Mouse (Mus musculus) hindbrain, embryonic 14.5 days (tissue): ENCODE measurements around the gene Mageb16. TPM values are rescaled to one million over a fixed set of nuclear protein-coding genes. Genes with fewer than 3 reads are reported as not detected.

Experiments
- ATAC-seq: fragments of 200-750 bp; cut with Nextera tagmentation; 2 replicates; pipeline ENCODE4 v1.8.0; 2017; ENCODE audit warnings: moderate number of reproducible peaks, mild to moderate bottlenecking, moderate TSS enrichment, moderate library complexity; ENCODE audit not compliant: low FRiP score
- DNase-seq: peaks from one replicate; pipeline ENCODE4 v3.0.0-alpha.2; 2015; ENCODE audit warnings: low spot score
- H3K27ac ChIP-seq: fragments of 300-500 bp; sonication (generic); 2 replicates; pipeline ENCODE4 v1.5.1; 2014; ENCODE audit warnings: mild to moderate bottlenecking, moderate library complexity
- H3K27me3 ChIP-seq: fragments of 300-500 bp; sonication (generic); 2 replicates; pipeline ENCODE4 v1.6.1; 2014; ENCODE audit warnings: mild to moderate bottlenecking, low read length, mixed read lengths; ENCODE audit not compliant: control insufficient read depth, insufficient read depth
- H3K36me3 ChIP-seq: fragments of 300-500 bp; sonication (generic); replicated peaks from 2 replicates; pipeline ENCODE4 v1.6.1; 2014; ENCODE audit not compliant: control insufficient read depth, insufficient read depth
- H3K4me1 ChIP-seq: fragments of 300-500 bp; sonication (generic); replicated peaks from 2 replicates; pipeline ENCODE4 v1.6.1; 2014; ENCODE audit warnings: antibody characterized with exemption, low read length, mixed read lengths; ENCODE audit not compliant: control insufficient read depth, insufficient read depth
- H3K4me2 ChIP-seq: fragments of 300-500 bp; sonication (generic); replicated peaks from 2 replicates; pipeline ENCODE4 v1.6.1; 2014; ENCODE audit warnings: mild to moderate bottlenecking, moderate library complexity
- H3K4me3 ChIP-seq: fragments of 300-500 bp; sonication (generic); replicated peaks from 2 replicates; pipeline ENCODE4 v1.5.1; 2014; ENCODE audit warnings: mild to moderate bottlenecking, low read length
- H3K9ac ChIP-seq: fragments of 300-500 bp; sonication (generic); 2 replicates; pipeline ENCODE4 v1.6.1; 2014
- H3K9me3 ChIP-seq: fragments of 300-500 bp; sonication (generic); 2 replicates; pipeline ENCODE4 v1.6.1; 2016; ENCODE audit warnings: low read length; ENCODE audit not compliant: control insufficient read depth
- WGBS: fragments of 180-500 bp; shearing (Covaris S2); extraction: QIAGEN DNeasy Blood & Tissue Kit; methylation state at CpG from one replicate; pipeline ENCODE4 v1.1.7; 2014; 5-methylcytosine and 5-hydroxymethylcytosine counted together
- polyA plus RNA-seq: library from polyadenylated mRNA; unstranded; fragments of >200 nt; fragmentation: Nextera tagmentation; extraction: Ambion mirVana; gene quantifications from 2 replicates; pipeline ENCODE4 v1.2.1, GENCODE M21; 2014

Mageb16 gene
- polyA plus RNA-seq: 0.33 and 0.46 TPM in 2 replicates

DNA sequence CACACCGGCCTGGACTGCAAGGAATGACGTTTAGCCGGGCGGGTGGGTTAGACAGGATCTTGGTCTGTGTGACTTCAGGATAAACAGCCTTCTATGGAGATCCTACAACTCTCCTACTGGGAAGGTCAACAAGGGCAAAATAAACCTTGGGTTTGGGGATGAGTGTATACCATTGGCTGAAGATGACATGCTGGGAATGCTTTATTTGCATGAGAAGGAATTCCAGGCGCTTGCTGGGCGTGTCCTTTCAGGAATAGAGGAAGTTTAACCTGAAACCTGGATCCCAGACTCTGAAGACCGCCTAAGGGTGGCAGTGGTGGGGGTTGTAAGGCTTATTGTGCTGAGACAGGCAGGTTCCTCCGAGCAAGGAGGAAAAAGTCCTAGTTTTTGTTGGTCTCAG, at the start of gene Mageb16:
Mageb16 (minus strand) TSS at position 25 of the 400 bp plus-strand sequence.
- DNase-seq (no peak), ATAC-seq (no peak)
- no peak within 1 kb of the TSS for H3K4me3 ChIP-seq
- H3K27ac ChIP-seq: no peak within 1 kb of the TSS
- no peaks in the 10 kb centered on the region for H3K4me1 ChIP-seq
- no peaks in the 10 kb centered on the region for H3K9me3 ChIP-seq
- H3K27me3 ChIP-seq: no peaks in the 10 kb centered on the region
- no peaks in the 10 kb centered on the region for H3K36me3 ChIP-seq
- H3K4me2 ChIP-seq: no peak within 1 kb of the TSS
- H3K9ac ChIP-seq: no peak within 1 kb of the TSS
- 71% methylated on average over 8 of the region's 8 CpGs for WGBS

DNA sequence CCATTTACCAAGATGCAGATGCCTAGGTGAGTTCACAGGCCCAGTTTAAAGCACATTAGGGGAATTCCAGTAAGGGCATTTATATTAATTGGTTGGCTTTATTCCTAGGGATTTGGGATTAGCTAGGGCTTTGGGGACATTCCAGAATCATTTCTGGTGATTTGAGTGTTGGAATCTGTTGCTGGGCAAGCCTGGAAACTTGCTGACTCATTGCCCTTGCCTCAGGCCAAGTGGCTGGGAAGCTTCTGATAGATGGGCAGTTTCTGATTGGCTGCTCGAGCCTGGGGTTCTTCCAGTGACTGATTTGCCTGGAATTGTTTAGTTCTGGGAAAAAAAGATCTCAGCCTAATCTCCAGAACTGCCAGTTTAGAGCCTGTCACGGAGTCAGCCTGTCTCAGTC, 20.1 kb downstream of the Mageb16 start:
- no peak for ATAC-seq
- 52% methylated on average over 2 of the region's 2 CpGs for WGBS
- DNase-seq: no peak

DNA sequence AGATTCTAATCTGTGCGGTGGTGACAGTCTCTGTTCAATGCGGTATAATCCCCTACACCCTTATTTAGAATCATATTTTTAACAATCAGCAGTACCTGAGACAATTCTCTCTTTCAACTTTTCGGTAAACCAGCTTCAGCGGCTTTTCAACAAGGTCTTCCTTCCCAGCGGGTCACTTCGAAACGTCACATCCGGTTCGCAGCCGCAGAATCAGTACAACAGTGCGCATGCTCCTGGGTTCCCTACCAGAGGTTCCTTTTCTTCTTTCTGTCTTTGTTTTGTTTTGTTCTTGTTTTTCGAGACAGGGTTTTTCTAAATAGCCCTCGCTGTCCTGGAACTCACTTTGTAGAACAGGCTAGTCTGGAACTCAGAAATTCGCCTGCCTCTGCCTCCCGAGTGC, 35.8 kb downstream of the Mageb16 start:
- no peak overlapping the region for H3K4me2 ChIP-seq
- no peak overlapping the region for H3K27ac ChIP-seq
- 93% methylated on average over 15 of the region's 15 CpGs for WGBS
- no peaks in the 10 kb centered on the region for H3K27me3 ChIP-seq
- H3K4me1 ChIP-seq: no peaks in the 10 kb centered on the region
- no peak for ATAC-seq
- H3K9me3 ChIP-seq: no peaks in the 10 kb centered on the region
- DNase-seq: no peak
- no peak overlapping the region for H3K9ac ChIP-seq
- no peaks in the 10 kb centered on the region for H3K36me3 ChIP-seq
- no peak overlapping the region for H3K4me3 ChIP-seq

More for the DNA sequence above, 20.1 kb downstream of the Mageb16 start:
- H3K9me3 ChIP-seq: no peaks in the 10 kb centered on the region
- H3K27me3 ChIP-seq: no peaks in the 10 kb centered on the region
- H3K36me3 ChIP-seq: no peaks in the 10 kb centered on the region
- H3K27ac ChIP-seq: no peak overlapping the region
- no peak overlapping the region for H3K9ac ChIP-seq
- no peak overlapping the region for H3K4me3 ChIP-seq
- no peak overlapping the region for H3K4me2 ChIP-seq
- H3K4me1 ChIP-seq: no peaks in the 10 kb centered on the region

DNA sequence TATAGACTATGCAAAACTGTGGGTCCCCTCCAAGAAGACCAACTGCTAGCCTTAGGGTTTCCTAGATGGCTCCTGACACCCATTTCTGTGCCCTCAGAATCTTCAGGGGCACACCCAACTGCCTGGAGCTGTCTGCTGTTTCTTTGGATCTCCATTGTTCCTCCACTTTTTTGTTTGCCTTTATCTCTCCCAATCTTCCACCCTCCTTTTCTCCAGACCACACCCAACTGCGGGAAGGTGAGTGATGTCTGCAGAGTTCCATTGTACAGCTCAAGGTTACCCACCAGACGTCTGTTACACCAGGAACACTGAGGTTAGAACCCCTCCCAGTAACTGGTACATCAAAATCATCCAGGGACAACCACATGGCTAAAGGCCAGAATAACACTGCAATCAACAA, 64.8 kb downstream of the Mageb16 start:
- Histone ChIP-seq H3K27ac (no peak overlapping the region), H3K36me3 (no peaks in the 10 kb centered on the region), H3K27me3 (no peaks in the 10 kb centered on the region), H3K9me3 (no peaks in the 10 kb centered on the region), H3K9ac (no peak overlapping the region), H3K4me1 (no peaks in the 10 kb centered on the region), H3K4me2 (no peak overlapping the region), H3K4me3 (no peak overlapping the region)
- DNase-seq (no peak), ATAC-seq (no peak)
- WGBS: 74% methylated on average over 2 of the region's 2 CpGs

Other genes with a start within 250 kb of the Mageb16 start
- 1.0 and 1.5 TPM in 2 replicates for gene Gm7173, start 154.2 kb downstream of the Mageb16 start, polyA plus RNA-seq